Mouse (Mus musculus) ovary, postnatal 14 days (tissue): Measurements from ENCODE around the gene Cyp2c70.
A peak's percentile ranks its signal among the peaks of the same experiment; 100 is the strongest.
"Not testable (repeated sequence)": the region's sequence is repeated elsewhere in the genome, so short reads cannot be mapped to it uniquely, and the experiment has no call there.

Experiments
- DNase-seq: peaks from one replicate; pipeline ENCODE4 v3.0.0; 2022; ENCODE audit warnings: low spot score

The Cyp2c70 gene

GRCm38 (mm10) chr19:40187160-40187559, at the start of gene Cyp2c70:
Cyp2c70 (minus strand) TSS chr19:40187333.
- no peak for DNase-seq

GRCm38 (mm10) chr19:40232560-40232959, 45.4 kb upstream of the Cyp2c70 start:
- DNase-seq = no peak

- DNase-seq = no peak
These were observed 44.9 kb upstream of the Cyp2c70 start for GRCm38 (mm10) chr19:40231825-40232541.

- DNase-seq = no peak
These were observed 44.1 kb upstream of the Cyp2c70 start for GRCm38 (mm10) chr19:40231074-40231738.

- DNase-seq = no peak
These were observed 39.5 kb upstream of the Cyp2c70 start for GRCm38 (mm10) chr19:40226516-40227151.

- no peak for DNase-seq
These were observed 38.6 kb upstream of the Cyp2c70 start for GRCm38 (mm10) chr19:40225761-40226110.

GRCm38 (mm10) chr19:40225102-40225760, 38.1 kb upstream of the Cyp2c70 start:
- DNase-seq = peak; percentile 69

GRCm38 (mm10) chr19:40222307-40222706, 35.2 kb upstream of the Cyp2c70 start:
- DNase-seq = not testable (repeated sequence)

GRCm38 (mm10) chr19:40220878-40221277, 33.7 kb upstream of the Cyp2c70 start:
- DNase-seq = no peak

GRCm38 (mm10) chr19:40202947-40203346, 15.8 kb upstream of the Cyp2c70 start:
- DNase-seq = not testable (repeated sequence)

GRCm38 (mm10) chr19:40190596-40190995, 3.5 kb upstream of the Cyp2c70 start:
- no peak for DNase-seq

GRCm38 (mm10) chr19:40183600-40183999, 3.5 kb downstream of the Cyp2c70 start:
- no peak for DNase-seq

- no peak for DNase-seq
These were observed 8.8 kb downstream of the Cyp2c70 start for GRCm38 (mm10) chr19:40178311-40178710.

- not testable (repeated sequence) for DNase-seq
These were observed 18.7 kb downstream of the Cyp2c70 start for GRCm38 (mm10) chr19:40168391-40168790.

GRCm38 (mm10) chr19:40126996-40127395, 60.1 kb downstream of the Cyp2c70 start:
- not testable (repeated sequence) for DNase-seq

- not testable (repeated sequence) for DNase-seq
These were observed 62.0 kb downstream of the Cyp2c70 start for GRCm38 (mm10) chr19:40125165-40125564.

- not testable (repeated sequence) for DNase-seq
These were observed 67.5 kb downstream of the Cyp2c70 start for GRCm38 (mm10) chr19:40119624-40120023.
